Mouse (Mus musculus): ENCODE measurements around the gene Zfhx3.

Zfhx3 gene

GRCm38 (mm10) chr8:108920151-108920550 lies 977.7 kb downstream of the Zfhx3 start:
- DNase-seq (ENCODE audit: low spot score in 2 of 2) = no peak

GRCm38 (mm10) chr8:108923161-108923560 lies 980.7 kb downstream of the Zfhx3 start:
- DNase-seq (ENCODE audit: low spot score in 2 of 2) = no peak

- no peak for DNase-seq (ENCODE audit: low spot score in 2 of 2)
Observed at GRCm38 (mm10) chr8:108924526-108924925, 982.1 kb downstream of the Zfhx3 start.

GRCm38 (mm10) chr8:108926106-108926505 lies 983.7 kb downstream of the Zfhx3 start:
- no peak for DNase-seq (ENCODE audit: low spot score in 2 of 2)

GRCm38 (mm10) chr8:108930635-108931034 lies 988.2 kb downstream of the Zfhx3 start:
- no peak for DNase-seq (ENCODE audit: low spot score in 2 of 2)

GRCm38 (mm10) chr8:108931837-108932236 lies 989.4 kb downstream of the Zfhx3 start:
- DNase-seq (ENCODE audit: low spot score in 2 of 2) = no peak

GRCm38 (mm10) chr8:108932729-108933128 lies 990.3 kb downstream of the Zfhx3 start:
- DNase-seq (ENCODE audit: low spot score in 2 of 2) = no peak

GRCm38 (mm10) chr8:108935834-108936694 lies 993.6 kb downstream of the Zfhx3 start:
- no peak for DNase-seq (ENCODE audit: low spot score in 2 of 2)

GRCm38 (mm10) chr8:108936695-108937448 lies 994.4 kb downstream of the Zfhx3 start:
- no peak for DNase-seq (ENCODE audit: low spot score in 2 of 2)

GRCm38 (mm10) chr8:108937904-108938455 lies 995.5 kb downstream of the Zfhx3 start:
- no peak for DNase-seq (ENCODE audit: low spot score in 2 of 2)

GRCm38 (mm10) chr8:108942686-108943085 lies 1000.2 kb downstream of the Zfhx3 start:
- no peak for DNase-seq (ENCODE audit: low spot score in 2 of 2)

- no peak for DNase-seq (ENCODE audit: low spot score in 2 of 2)
Observed at GRCm38 (mm10) chr8:108943132-108943531, 1000.7 kb downstream of the Zfhx3 start.

GRCm38 (mm10) chr8:108944312-108944711 lies 1001.9 kb downstream of the Zfhx3 start:
- no peak for DNase-seq (ENCODE audit: low spot score in 2 of 2)

GRCm38 (mm10) chr8:108950311-108950710 lies 1007.9 kb downstream of the Zfhx3 start:
- no peak for DNase-seq (ENCODE audit: low spot score in 2 of 2)

GRCm38 (mm10) chr8:108951560-108951959 lies 1009.1 kb downstream of the Zfhx3 start:
- DNase-seq (ENCODE audit: low spot score in 2 of 2) = no peak

- DNase-seq (ENCODE audit: low spot score in 2 of 2) = no peak
Observed at GRCm38 (mm10) chr8:108956416-108956815, 1014.0 kb downstream of the Zfhx3 start.

- DNase-seq (ENCODE audit: low spot score in 2 of 2) = no peak
Observed at GRCm38 (mm10) chr8:108962516-108962915, 1020.1 kb downstream of the Zfhx3 start.

- no peak for DNase-seq (ENCODE audit: low spot score in 2 of 2)
Observed at GRCm38 (mm10) chr8:108963181-108963580, 1020.7 kb downstream of the Zfhx3 start.

- no peak for DNase-seq (ENCODE audit: low spot score in 2 of 2)
Observed at GRCm38 (mm10) chr8:108966041-108966440, 1023.6 kb downstream of the Zfhx3 start.

- peak; percentile 11 to 28 for DNase-seq (ENCODE audit: low spot score in 2 of 2)
Observed at GRCm38 (mm10) chr8:108973639-108974325, 1031.3 kb downstream of the Zfhx3 start.

- no peak for DNase-seq (ENCODE audit: low spot score in 2 of 2)
Observed at GRCm38 (mm10) chr8:108977693-108978361, 1035.4 kb downstream of the Zfhx3 start.

Measured in left cerebral cortex, adult 9 months (tissue).